Comparison of ENCODE assay signal across 8 mouse cellular contexts in the genomic region with DNA sequence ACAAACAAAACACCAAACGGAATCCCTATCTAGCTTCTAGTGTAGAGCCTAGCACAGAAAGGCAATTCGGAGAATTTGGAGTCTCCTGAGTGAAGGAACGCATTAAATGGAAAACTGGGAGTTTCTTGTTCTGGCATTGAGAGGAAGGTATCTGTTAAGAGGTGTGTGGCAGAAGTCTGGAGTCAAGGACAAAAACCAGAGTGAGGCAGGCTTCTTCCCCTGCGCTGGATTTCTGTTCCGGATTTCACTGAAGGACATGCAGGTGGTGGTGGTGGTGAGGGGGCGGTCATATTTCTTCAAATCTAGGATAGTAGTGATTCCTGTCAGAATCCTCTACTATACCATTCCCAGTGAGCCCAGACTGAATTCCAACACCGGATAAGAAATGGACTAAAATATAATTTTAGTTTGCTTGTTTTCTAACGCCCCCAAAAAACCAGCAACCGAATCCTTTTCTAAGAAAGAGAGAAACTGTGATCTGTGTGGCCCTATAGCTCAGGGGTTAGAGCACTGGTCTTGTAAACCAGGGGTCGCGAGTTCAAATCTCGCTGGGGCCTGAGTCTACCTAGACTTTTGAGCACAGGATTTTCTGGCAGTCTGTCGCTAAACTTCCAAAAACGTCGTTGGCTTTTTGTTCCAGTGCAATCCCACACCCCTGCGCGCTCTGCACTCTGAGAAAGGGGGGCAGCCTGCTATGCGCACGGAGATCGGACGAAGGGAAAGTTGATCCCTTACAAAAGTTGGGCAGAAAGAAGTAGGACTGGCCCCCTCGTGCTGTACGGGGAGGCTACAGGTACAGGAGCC. TPM values are rescaled to one million over a fixed set of nuclear protein-coding genes. Genes with fewer than 3 reads are reported as not detected.
A peak's percentile ranks its signal among the peaks of the same experiment; 100 is the strongest.
DNase-seq lines count a peak whose midpoint lies in the region; ATAC-seq lines count a peak whose summit lies in the region.

No protein-coding gene starts in this region.

- under 1% methylated on average over 23 of the region's 23 CpGs for WGBS in hindbrain, embryonic 13.5 days

- H3K9me3 ChIP-seq in hindbrain, embryonic 13.5 days, result no peaks in the 10 kb centered on the region

- peak overlapping the region; percentile 63 for H3K4me3 ChIP-seq in hindbrain, embryonic 13.5 days

- H3K36me3 ChIP-seq in hindbrain, embryonic 13.5 days, result no peaks in the 10 kb centered on the region

- peak overlapping the region; percentile 82 for H3K4me2 ChIP-seq in hindbrain, embryonic 13.5 days

- peak; percentile 23 for ATAC-seq in hindbrain, embryonic 13.5 days (ENCODE audit: low FRiP score)

- H3K27ac ChIP-seq in hindbrain, embryonic 13.5 days, result peak overlapping the region; percentile 76

- peak overlapping the region; percentile 71 for H3K9ac ChIP-seq in hindbrain, embryonic 13.5 days

- DNase-seq in R1 (ENCODE audit: low read depth, low spot score), result peak; percentile 92
- peak; percentile 89 to 90 for DNase-seq in cerebellum, postnatal 10 days
- peak; percentile 71 to 88 for DNase-seq in frontal cortex, postnatal 14 days (ENCODE audit: low spot score in 2 of 2)
- peak; percentile 70 to 88 for DNase-seq in layer of hippocampus, postnatal 25 days (ENCODE audit: extremely low spot score in 1 of 2, low spot score in 1 of 2)
- peak; percentile 88 for DNase-seq in lung, postnatal 10 days
- peak; percentile 74 for DNase-seq in ovary, postnatal 14 days (ENCODE audit: low spot score)
- peak; percentile 84 for DNase-seq in thymus, postnatal 25 days

- peaks cover 20% of the 10 kb centered on the region for H3K4me1 ChIP-seq in hindbrain, embryonic 13.5 days (replicated peaks)

- peaks cover 26% of the 10 kb centered on the region for H3K27me3 ChIP-seq in hindbrain, embryonic 13.5 days

RNA-seq across cellular contexts. Expression of a gene that starts 2.5 kb away (rescaled TPM):
- 15.3 and 17.5 TPM in 2 replicates for polyA plus RNA-seq in hindbrain, embryonic 13.5 days (2015; fragmentation: Nextera tagmentation; extraction: Ambion mirVana)
- total RNA-seq in layer of hippocampus, postnatal 25 days (2021), result 10 to 100 TPM; 17.0 to 19.4 TPM

RNA-seq across cellular contexts. Expression of a gene that starts 2.6 kb away (rescaled TPM):
- 4.1 and 4.4 TPM in 2 replicates for polyA plus RNA-seq in hindbrain, embryonic 13.5 days (2015; fragmentation: Nextera tagmentation; extraction: Ambion mirVana)
- 1 to 10 TPM; 3.4 to 4.7 TPM for total RNA-seq in layer of hippocampus, postnatal 25 days (2021)

RNA-seq across cellular contexts. Expression of a gene that starts 14.1 kb away (rescaled TPM):
- 0.05 TPM in 1 of 2 replicates, not detected in the other for polyA plus RNA-seq in hindbrain, embryonic 13.5 days (2015; fragmentation: Nextera tagmentation; extraction: Ambion mirVana)
- not detected for total RNA-seq in layer of hippocampus, postnatal 25 days (2021)

RNA-seq across cellular contexts. Expression of a gene that starts 25.9 kb away (rescaled TPM):
- polyA plus RNA-seq in hindbrain, embryonic 13.5 days (2015; fragmentation: Nextera tagmentation; extraction: Ambion mirVana), result not detected in 2 replicates
- not detected for total RNA-seq in layer of hippocampus, postnatal 25 days (2021)

RNA-seq across cellular contexts. Expression of a gene that starts 30.9 kb away (rescaled TPM):
- polyA plus RNA-seq in hindbrain, embryonic 13.5 days (2015; fragmentation: Nextera tagmentation; extraction: Ambion mirVana), result not detected in 2 replicates
- not detected for total RNA-seq in layer of hippocampus, postnatal 25 days (2021)

Comparison
In these comparisons a context has a peak if more than half of its experiments do, and no peak if none do; other contexts are left out.
1. Peak in every context shown above with its lines: DNase-seq, ATAC-seq, H3K4me3 ChIP-seq and H3K27ac ChIP-seq.